Mouse (Mus musculus): ENCODE measurements at regions not wholly inside any gene's neighbourhood (a gene's known extent, or its start where the extent isn't known, plus 50 kb on each side); places are given as distances from the start of the nearest gene placed in this dataset.
"Not testable (repeated sequence)": the region's sequence is repeated elsewhere in the genome, so short reads cannot be mapped to it uniquely, and the experiment has no call there.

GRCm38 (mm10) chr12:80055894-80056293 lies 56.9 kb downstream of the Zfp36l1 start:
- not testable (repeated sequence) for H3K27ac ChIP-seq (replicated peaks; ENCODE audit: low read depth, low read length); H3K36me3 ChIP-seq (ENCODE audit: control insufficient read depth, insufficient read depth, low read length); ATAC-seq (ENCODE audit: insufficient number of reproducible peaks, low FRiP score, low TSS enrichment, low read depth); H3K27me3 ChIP-seq (ENCODE audit: control insufficient read depth, insufficient read depth, low read length); H3K9me3 ChIP-seq (ENCODE audit: control insufficient read depth, low read length); H3K4me1 ChIP-seq (ENCODE audit: control insufficient read depth, insufficient read depth, low read length); H3K9ac ChIP-seq (ENCODE audit: low read length); H3K4me2 ChIP-seq (ENCODE audit: low read depth, severe bottlenecking); H3K4me3 ChIP-seq (ENCODE audit: low read depth, low read length); DNase-seq (ENCODE audit: low spot score)
- 95% methylated on average over 1 of the region's 1 CpGs for WGBS

DNA sequence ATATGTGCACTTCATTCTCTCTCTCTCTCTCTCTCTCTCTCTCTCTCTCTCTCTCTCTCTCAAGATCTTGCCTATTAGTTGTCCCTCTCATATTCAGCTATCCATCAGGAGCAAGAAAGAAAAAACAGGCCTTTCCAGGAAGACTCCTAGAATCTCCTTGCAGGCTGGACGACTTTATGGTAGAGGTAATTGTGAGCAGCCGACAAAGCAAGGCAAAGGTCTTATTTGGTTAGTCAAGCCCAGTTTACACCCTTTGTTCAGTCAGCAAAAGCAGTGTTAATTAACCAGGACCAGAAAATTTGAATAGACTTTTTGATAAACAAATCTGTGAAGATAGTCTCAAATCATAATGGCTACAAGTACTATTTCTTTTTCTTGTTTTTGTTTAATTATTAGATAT lies 57.4 kb downstream of the Zfp36l1 start:
- ATAC-seq (ENCODE audit: insufficient number of reproducible peaks, low FRiP score, low TSS enrichment, low read depth) (no peak), DNase-seq (ENCODE audit: low spot score) (no peak)
- H3K4me2 ChIP-seq (ENCODE audit: low read depth, severe bottlenecking): no peak overlapping the region
- no peaks in the 10 kb centered on the region for H3K36me3 ChIP-seq (ENCODE audit: control insufficient read depth, insufficient read depth, low read length)
- no peaks in the 10 kb centered on the region for H3K27me3 ChIP-seq (ENCODE audit: control insufficient read depth, insufficient read depth, low read length)
- peaks cover 6% of the 10 kb centered on the region for H3K4me1 ChIP-seq (ENCODE audit: control insufficient read depth, insufficient read depth, low read length)
- no peaks in the 10 kb centered on the region for H3K9me3 ChIP-seq (ENCODE audit: control insufficient read depth, low read length)
- no peak overlapping the region for H3K27ac ChIP-seq (replicated peaks; ENCODE audit: low read depth, low read length)
- H3K4me3 ChIP-seq (ENCODE audit: low read depth, low read length): no peak overlapping the region
- 32% methylated on average over 2 of the region's 2 CpGs for WGBS
- H3K9ac ChIP-seq (ENCODE audit: low read length): no peak overlapping the region

GRCm38 (mm10) chr12:80054655-80055037 lies 58.2 kb downstream of the Zfp36l1 start:
- Histone ChIP-seq H3K27ac (replicated peaks; ENCODE audit: low read depth, low read length) (no peak overlapping the region), H3K4me3 (ENCODE audit: low read depth, low read length) (no peak overlapping the region), H3K9ac (ENCODE audit: low read length) (no peak overlapping the region), H3K27me3 (ENCODE audit: control insufficient read depth, insufficient read depth, low read length) (no peaks in the 10 kb centered on the region), H3K4me2 (ENCODE audit: low read depth, severe bottlenecking) (no peak overlapping the region), H3K4me1 (ENCODE audit: control insufficient read depth, insufficient read depth, low read length) (peaks cover 3% of the 10 kb centered on the region), H3K36me3 (ENCODE audit: control insufficient read depth, insufficient read depth, low read length) (no peaks in the 10 kb centered on the region), H3K9me3 (ENCODE audit: control insufficient read depth, low read length) (no peaks in the 10 kb centered on the region)
- no peak for ATAC-seq (ENCODE audit: insufficient number of reproducible peaks, low FRiP score, low TSS enrichment, low read depth)
- 92% methylated on average over 3 of the region's 3 CpGs for WGBS
- no peak for DNase-seq (ENCODE audit: low spot score)

- DNase-seq (ENCODE audit: low spot score) (no peak), ATAC-seq (ENCODE audit: insufficient number of reproducible peaks, low FRiP score, low TSS enrichment, low read depth) (no peak)
- Histone ChIP-seq H3K4me1 (ENCODE audit: control insufficient read depth, insufficient read depth, low read length) (no peaks in the 10 kb centered on the region), H3K27ac (replicated peaks; ENCODE audit: low read depth, low read length) (no peak overlapping the region), H3K9me3 (ENCODE audit: control insufficient read depth, low read length) (no peaks in the 10 kb centered on the region), H3K36me3 (ENCODE audit: control insufficient read depth, insufficient read depth, low read length) (no peaks in the 10 kb centered on the region), H3K27me3 (ENCODE audit: control insufficient read depth, insufficient read depth, low read length) (no peaks in the 10 kb centered on the region), H3K9ac (ENCODE audit: low read length) (no peak overlapping the region), H3K4me2 (ENCODE audit: low read depth, severe bottlenecking) (no peak overlapping the region), H3K4me3 (ENCODE audit: low read depth, low read length) (no peak overlapping the region)
- 83% methylated on average over 9 of the region's 9 CpGs for WGBS
These were observed 58.7 kb downstream of the Zfp36l1 start for GRCm38 (mm10) chr12:80053902-80054654.

- H3K36me3 ChIP-seq (ENCODE audit: control insufficient read depth, insufficient read depth, low read length): no peaks in the 10 kb centered on the region
- no peak overlapping the region for H3K9ac ChIP-seq (ENCODE audit: low read length)
- H3K4me2 ChIP-seq (ENCODE audit: low read depth, severe bottlenecking): no peak overlapping the region
- ATAC-seq (ENCODE audit: insufficient number of reproducible peaks, low FRiP score, low TSS enrichment, low read depth) (no peak), DNase-seq (ENCODE audit: low spot score) (no peak)
- H3K9me3 ChIP-seq (ENCODE audit: control insufficient read depth, low read length): no peaks in the 10 kb centered on the region
- no peaks in the 10 kb centered on the region for H3K4me1 ChIP-seq (ENCODE audit: control insufficient read depth, insufficient read depth, low read length)
- H3K4me3 ChIP-seq (ENCODE audit: low read depth, low read length): no peak overlapping the region
- WGBS: 86% methylated on average over 4 of the region's 4 CpGs
- no peaks in the 10 kb centered on the region for H3K27me3 ChIP-seq (ENCODE audit: control insufficient read depth, insufficient read depth, low read length)
- no peak overlapping the region for H3K27ac ChIP-seq (replicated peaks; ENCODE audit: low read depth, low read length)
These were observed 64.4 kb downstream of the Zfp36l1 start for GRCm38 (mm10) chr12:80048215-80048979.

DNA sequence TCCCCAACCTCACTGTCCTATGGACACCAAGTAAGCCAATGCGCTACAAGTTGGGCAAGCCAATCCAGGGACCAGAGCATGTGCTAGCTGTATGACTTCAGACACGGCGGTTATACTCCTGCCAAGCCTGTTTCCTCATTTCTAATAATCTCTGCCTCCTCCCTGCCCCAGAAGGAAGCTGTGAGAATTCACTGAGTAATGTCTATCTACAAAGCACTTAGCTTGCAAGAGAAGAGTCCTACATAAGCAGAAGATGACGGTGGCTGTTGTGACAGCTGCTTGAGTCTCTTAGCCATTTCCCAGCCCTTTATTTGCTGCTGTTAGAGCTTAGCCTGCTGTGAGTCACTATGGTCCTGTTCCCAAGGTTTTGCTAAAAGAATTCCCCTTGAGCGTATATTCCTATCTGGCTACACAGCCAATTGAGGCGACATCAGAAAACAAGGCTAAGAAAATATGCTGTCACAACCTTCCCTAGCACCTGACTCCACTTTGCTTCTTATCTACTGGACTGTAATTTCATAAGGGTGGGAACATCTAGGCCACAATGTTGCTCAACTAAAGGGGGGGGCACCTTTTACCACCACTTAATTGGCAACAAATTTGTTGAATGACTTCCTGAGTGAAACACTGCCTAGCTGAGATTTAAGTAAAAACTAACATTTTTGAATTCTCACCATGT lies 66.0 kb downstream of the Zfp36l1 start:
- Histone ChIP-seq H3K4me3 (ENCODE audit: low read depth, low read length) (no peak overlapping the region), H3K9me3 (ENCODE audit: control insufficient read depth, low read length) (no peaks in the 10 kb centered on the region), H3K36me3 (ENCODE audit: control insufficient read depth, insufficient read depth, low read length) (no peaks in the 10 kb centered on the region), H3K27ac (replicated peaks; ENCODE audit: low read depth, low read length) (no peak overlapping the region), H3K4me1 (ENCODE audit: control insufficient read depth, insufficient read depth, low read length) (no peaks in the 10 kb centered on the region), H3K4me2 (ENCODE audit: low read depth, severe bottlenecking) (no peak overlapping the region), H3K9ac (ENCODE audit: low read length) (no peak overlapping the region), H3K27me3 (ENCODE audit: control insufficient read depth, insufficient read depth, low read length) (no peaks in the 10 kb centered on the region)
- no peak for DNase-seq (ENCODE audit: low spot score)
- ATAC-seq (ENCODE audit: insufficient number of reproducible peaks, low FRiP score, low TSS enrichment, low read depth): no peak
- 90% methylated on average over 6 of the region's 6 CpGs for WGBS

GRCm38 (mm10) chr12:80041510-80042324 lies 71.1 kb downstream of the Zfp36l1 start:
- H3K9ac ChIP-seq (ENCODE audit: low read length): no peak overlapping the region
- no peak overlapping the region for H3K27ac ChIP-seq (replicated peaks; ENCODE audit: low read depth, low read length)
- ATAC-seq (ENCODE audit: insufficient number of reproducible peaks, low FRiP score, low TSS enrichment, low read depth) (no peak), DNase-seq (ENCODE audit: low spot score) (no peak)
- H3K4me2 ChIP-seq (ENCODE audit: low read depth, severe bottlenecking): no peak overlapping the region
- H3K4me3 ChIP-seq (ENCODE audit: low read depth, low read length): no peak overlapping the region
- WGBS: 77% methylated on average over 11 of the region's 11 CpGs
- no peaks in the 10 kb centered on the region for H3K36me3 ChIP-seq (ENCODE audit: control insufficient read depth, insufficient read depth, low read length)
- no peaks in the 10 kb centered on the region for H3K27me3 ChIP-seq (ENCODE audit: control insufficient read depth, insufficient read depth, low read length)
- H3K4me1 ChIP-seq (ENCODE audit: control insufficient read depth, insufficient read depth, low read length): no peaks in the 10 kb centered on the region
- no peaks in the 10 kb centered on the region for H3K9me3 ChIP-seq (ENCODE audit: control insufficient read depth, low read length)

- no peaks in the 10 kb centered on the region for H3K9me3 ChIP-seq (ENCODE audit: control insufficient read depth, low read length)
- no peak overlapping the region for H3K27ac ChIP-seq (replicated peaks; ENCODE audit: low read depth, low read length)
- no peak for ATAC-seq (ENCODE audit: insufficient number of reproducible peaks, low FRiP score, low TSS enrichment, low read depth)
- no peak overlapping the region for H3K4me2 ChIP-seq (ENCODE audit: low read depth, severe bottlenecking)
- no peak overlapping the region for H3K4me3 ChIP-seq (ENCODE audit: low read depth, low read length)
- 80% methylated on average over 6 of the region's 6 CpGs for WGBS
- no peak for DNase-seq (ENCODE audit: low spot score)
- H3K9ac ChIP-seq (ENCODE audit: low read length): no peak overlapping the region
- H3K4me1 ChIP-seq (ENCODE audit: control insufficient read depth, insufficient read depth, low read length): no peaks in the 10 kb centered on the region
- no peaks in the 10 kb centered on the region for H3K36me3 ChIP-seq (ENCODE audit: control insufficient read depth, insufficient read depth, low read length)
- no peaks in the 10 kb centered on the region for H3K27me3 ChIP-seq (ENCODE audit: control insufficient read depth, insufficient read depth, low read length)
These were observed 71.8 kb downstream of the Zfp36l1 start for GRCm38 (mm10) chr12:80041012-80041411.
